In genomic region chr3:21111735-21112518, GRCm38 (mm10) we compare ENCODE assay signal across 21 mouse cellular contexts.
DNase-seq lines count a peak whose midpoint lies in the region; ATAC-seq and TF ChIP-seq lines count a peak whose summit lies in the region.
"Had no signal": no experiment of that assay in that cellular context is flagged by ENCODE, and none has a peak within 500 bp of the region (broad histone marks: within the 10 kb centered on the region; RNA-seq: fewer than 3 reads in every experiment).

No protein-coding gene starts in this region.

- no peak overlapping the region for H3K4me2 ChIP-seq in embryonic facial prominence, embryonic 14.5 days (ENCODE audit: low read depth, low read length)
- H3K4me2 ChIP-seq in intestine, postnatal 0 days (replicated peaks; ENCODE audit: low read depth) = no peak overlapping the region
- no peak overlapping the region for H3K4me2 ChIP-seq in stomach, embryonic 16.5 days (ENCODE audit: low read depth, low read length)
- H3K4me2 ChIP-seq: embryonic facial prominence, embryonic 13.5 days; forebrain, embryonic 13.5 days; heart, embryonic 13.5 days; hindbrain, embryonic 15.5 days had no signal

- WGBS in embryonic facial prominence, embryonic 14.5 days = 40% methylated on average over 1 of the region's 1 CpGs
- 44% methylated on average over 1 of the region's 1 CpGs for WGBS in embryonic facial prominence, embryonic 10.5 days
- WGBS in intestine, postnatal 0 days = 18% methylated on average over 1 of the region's 1 CpGs
- 58% methylated on average over 1 of the region's 1 CpGs for WGBS in stomach, embryonic 16.5 days

- no peak overlapping the region for H3K4me3 ChIP-seq in embryonic facial prominence, embryonic 14.5 days (ENCODE audit: low read depth, low read length)
- no peak overlapping the region for H3K4me3 ChIP-seq in embryonic facial prominence, embryonic 10.5 days
- H3K4me3 ChIP-seq in intestine, postnatal 0 days (ENCODE audit: low read depth, low read length) = no peak overlapping the region
- H3K4me3 ChIP-seq in stomach, embryonic 16.5 days (replicated peaks; ENCODE audit: low read length) = no peak overlapping the region
- H3K4me3 ChIP-seq: embryonic facial prominence, embryonic 13.5 days; forebrain, embryonic 13.5 days; heart, embryonic 13.5 days; hindbrain, embryonic 15.5 days had no signal

- no peak overlapping the region for H3K27ac ChIP-seq in embryonic facial prominence, embryonic 14.5 days (replicated peaks; ENCODE audit: low read depth, low read length)
- H3K27ac ChIP-seq in embryonic facial prominence, embryonic 10.5 days (replicated peaks) = no peak overlapping the region
- no peak overlapping the region for H3K27ac ChIP-seq in intestine, postnatal 0 days (ENCODE audit: low read depth, low read length)
- no peak overlapping the region for H3K27ac ChIP-seq in stomach, embryonic 16.5 days (ENCODE audit: low read length)
- H3K27ac ChIP-seq: embryonic facial prominence, embryonic 13.5 days; forebrain, embryonic 13.5 days; heart, embryonic 13.5 days; hindbrain, embryonic 15.5 days had no signal

- no peaks in the 10 kb centered on the region for H3K36me3 ChIP-seq in embryonic facial prominence, embryonic 14.5 days (ENCODE audit: control insufficient read depth, insufficient read depth, low read length)
- no peaks in the 10 kb centered on the region for H3K36me3 ChIP-seq in embryonic facial prominence, embryonic 10.5 days (replicated peaks)
- H3K36me3 ChIP-seq in intestine, postnatal 0 days (ENCODE audit: control insufficient read depth, insufficient read depth) = no peaks in the 10 kb centered on the region
- no peaks in the 10 kb centered on the region for H3K36me3 ChIP-seq in stomach, embryonic 16.5 days (ENCODE audit: control insufficient read depth, insufficient read depth, low read length)
- H3K36me3 ChIP-seq: embryonic facial prominence, embryonic 13.5 days; heart, embryonic 13.5 days; hindbrain, embryonic 15.5 days had no signal

- H3K4me1 ChIP-seq in embryonic facial prominence, embryonic 14.5 days (ENCODE audit: control insufficient read depth, insufficient read depth, low read length) = no peaks in the 10 kb centered on the region
- H3K4me1 ChIP-seq in embryonic facial prominence, embryonic 10.5 days = no peaks in the 10 kb centered on the region
- no peaks in the 10 kb centered on the region for H3K4me1 ChIP-seq in intestine, postnatal 0 days (replicated peaks; ENCODE audit: control insufficient read depth, insufficient read depth, low read length)
- H3K4me1 ChIP-seq in stomach, embryonic 16.5 days (ENCODE audit: control insufficient read depth, insufficient read depth, low read length) = no peaks in the 10 kb centered on the region
- H3K4me1 ChIP-seq: embryonic facial prominence, embryonic 13.5 days; forebrain, embryonic 13.5 days; heart, embryonic 13.5 days; hindbrain, embryonic 15.5 days had no signal

- no peaks in the 10 kb centered on the region for H3K9me3 ChIP-seq in embryonic facial prominence, embryonic 14.5 days (ENCODE audit: control insufficient read depth, low read length)
- no peaks in the 10 kb centered on the region for H3K9me3 ChIP-seq in embryonic facial prominence, embryonic 10.5 days
- H3K9me3 ChIP-seq in intestine, postnatal 0 days (ENCODE audit: control insufficient read depth) = no peaks in the 10 kb centered on the region
- no peaks in the 10 kb centered on the region for H3K9me3 ChIP-seq in stomach, embryonic 16.5 days (replicated peaks; ENCODE audit: control insufficient read depth, low read length)
- H3K9me3 ChIP-seq: embryonic facial prominence, embryonic 13.5 days; forebrain, embryonic 13.5 days; heart, embryonic 13.5 days; hindbrain, embryonic 15.5 days had no signal

- H3K9ac ChIP-seq in embryonic facial prominence, embryonic 14.5 days (ENCODE audit: low read depth, low read length) = no peak overlapping the region
- no peak overlapping the region for H3K9ac ChIP-seq in intestine, postnatal 0 days (ENCODE audit: low read depth, low read length)
- no peak overlapping the region for H3K9ac ChIP-seq in stomach, embryonic 16.5 days (ENCODE audit: low read length)
- H3K9ac ChIP-seq: embryonic facial prominence, embryonic 13.5 days; forebrain, embryonic 13.5 days; heart, embryonic 13.5 days; hindbrain, embryonic 15.5 days had no signal

- TF ChIP-seq POLR2A in brain, embryonic 14.5 days (IDR thresholded peaks at IDR 0.05; ENCODE audit: borderline replicate concordance, extremely low read depth, insufficient read depth, insufficient read length, poor library complexity, severe bottlenecking) = no peak

- peak; percentile 3 for DNase-seq in embryonic facial prominence, embryonic 14.5 days (ENCODE audit: low spot score)
- DNase-seq in embryonic facial prominence, embryonic 10.5 days (ENCODE audit: low spot score) = no peak
- peak; percentile 7 for DNase-seq in brain, embryonic 14.5 days (ENCODE audit: low read depth)
- no peak for DNase-seq in adrenal gland, postnatal 14 days
- DNase-seq in layer of hippocampus, adult 18-20 months (ENCODE audit: low spot score in 2 of 2) = no peak
- DNase-seq: adrenal gland, postnatal 25 days; cerebellum, adult 11 months; cerebellum, adult 8-10 months; cerebellum, postnatal 25 days; gastrocnemius, postnatal 14 days; heart, adult 11 months; heart, postnatal 36 days had no signal

- no peak for TF ChIP-seq CTCF in brain, embryonic 14.5 days (IDR thresholded peaks at IDR 0.05; ENCODE audit: borderline replicate concordance, extremely low read depth, insufficient read depth, insufficient read length)
- TF ChIP-seq CTCF in intestine, postnatal 0 days (IDR thresholded peaks at IDR 0.05; ENCODE audit: low read depth) = no peak

- peak; percentile 50; the same call in 1 of the 2 replicates for ATAC-seq in embryonic facial prominence, embryonic 14.5 days (ENCODE audit: low read depth)
- peak; percentile 98 for ATAC-seq in intestine, postnatal 0 days
- peak; percentile 85 for ATAC-seq in stomach, embryonic 16.5 days (ENCODE audit: insufficient read depth, low FRiP score)
- ATAC-seq in granulocyte monocyte progenitor cell, adult 5-6 weeks (replicated peaks; ENCODE audit: poor library complexity, severe bottlenecking) = no peak
- ATAC-seq: activated CD4-positive, CD25-positive, alpha-beta regulatory T cell, adult 4 months; forebrain, embryonic 13.5 days; Patski had no signal

- no peaks in the 10 kb centered on the region for H3K27me3 ChIP-seq in embryonic facial prominence, embryonic 14.5 days (replicated peaks; ENCODE audit: control insufficient read depth, insufficient read depth, low read length)
- H3K27me3 ChIP-seq in embryonic facial prominence, embryonic 10.5 days (replicated peaks; ENCODE audit: low read depth, poor library complexity, severe bottlenecking) = no peaks in the 10 kb centered on the region
- H3K27me3 ChIP-seq in intestine, postnatal 0 days (replicated peaks; ENCODE audit: control insufficient read depth, insufficient read depth, low read length) = no peaks in the 10 kb centered on the region
- no peaks in the 10 kb centered on the region for H3K27me3 ChIP-seq in stomach, embryonic 16.5 days (ENCODE audit: control insufficient read depth, insufficient read depth, low read length)
- H3K27me3 ChIP-seq: embryonic facial prominence, embryonic 13.5 days; forebrain, embryonic 13.5 days; heart, embryonic 13.5 days; hindbrain, embryonic 15.5 days; Patski had no signal

Comparison
In these comparisons a context has a peak if more than half of its experiments do, and no peak if none do; other contexts are left out.
1. DNase-seq: peak in embryonic facial prominence, embryonic 14.5 days (single experiment) and brain, embryonic 14.5 days (single experiment); none in embryonic facial prominence, embryonic 10.5 days (single experiment), adrenal gland, postnatal 14 days (single experiment) and layer of hippocampus, adult 18-20 months (0 of 2).